In the genomic region with DNA sequence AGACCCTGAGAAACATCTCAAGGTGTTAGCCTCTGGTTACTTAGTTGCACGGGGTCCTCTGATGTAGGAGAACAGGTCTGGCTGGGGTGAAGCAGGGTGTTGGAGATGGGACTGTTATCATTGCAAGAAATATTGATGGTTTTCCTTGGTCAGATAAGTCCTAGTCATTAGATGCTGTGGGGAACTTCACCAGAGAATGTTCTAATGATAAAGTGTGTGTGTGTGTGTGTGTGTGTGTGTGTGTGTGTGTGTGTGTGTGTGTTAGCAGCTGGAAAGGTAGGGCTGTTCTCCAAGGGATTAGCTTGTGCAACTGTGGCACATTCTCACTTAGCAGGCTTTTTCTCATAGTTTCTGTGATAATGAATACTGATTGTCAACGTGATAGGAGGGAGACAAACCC, we compare ENCODE assay signal across 25 mouse cellular contexts.
A peak's percentile ranks its signal among the peaks of the same experiment; 100 is the strongest.
DNase-seq lines count a peak whose midpoint lies in the region; ATAC-seq and TF ChIP-seq lines count a peak whose summit lies in the region.
"Had no signal": no experiment of that assay in that cellular context is flagged by ENCODE, and none has a peak within 500 bp of the region (broad histone marks: within the 10 kb centered on the region; RNA-seq: fewer than 3 reads in every experiment).

No protein-coding gene starts in this region.

- no peak for TF ChIP-seq RAD21 in MEL (IDR thresholded peaks at IDR 0.05; ENCODE audit: low read depth, low read length)

- H3K9me3 ChIP-seq in liver, embryonic 13.5 days (replicated peaks), result no peaks in the 10 kb centered on the region
- no peaks in the 10 kb centered on the region for H3K9me3 ChIP-seq in liver, embryonic 11.5 days (ENCODE audit: control insufficient read depth, low read length)
- no peaks in the 10 kb centered on the region for H3K9me3 ChIP-seq in MEL (replicated peaks; ENCODE audit: insufficient read depth, low read length)
- H3K9me3 ChIP-seq: embryonic facial prominence, embryonic 13.5 days; embryonic facial prominence, embryonic 15.5 days; forebrain, embryonic 13.5 days; forebrain, embryonic 15.5 days; G1E had no signal

- no peak overlapping the region for H3K4me3 ChIP-seq in liver, embryonic 13.5 days (replicated peaks)
- no peak overlapping the region for H3K4me3 ChIP-seq in liver, embryonic 11.5 days (ENCODE audit: low read depth, low read length)
- H3K4me3 ChIP-seq in C2C12 (ENCODE audit: insufficient read depth, poor library complexity, severe bottlenecking) (no peak overlapping the region), MEL (ENCODE audit: control insufficient read depth in 1 of 2, insufficient read depth in 1 of 2, low read depth in 2 of 2, low read length in 2 of 2) (no peak overlapping the region), myocyte (peak overlapping the region; percentile 8)
- H3K4me3 ChIP-seq: embryonic facial prominence, embryonic 13.5 days; embryonic facial prominence, embryonic 15.5 days; forebrain, embryonic 13.5 days; forebrain, embryonic 15.5 days had no signal

- no peaks in the 10 kb centered on the region for H3K27me3 ChIP-seq in liver, embryonic 13.5 days
- H3K27me3 ChIP-seq in liver, embryonic 11.5 days (replicated peaks; ENCODE audit: control insufficient read depth, insufficient read depth, low read length), result no peaks in the 10 kb centered on the region
- no peaks in the 10 kb centered on the region for H3K27me3 ChIP-seq in C2C12 (ENCODE audit: control insufficient read depth, insufficient read depth, insufficient read length)
- H3K27me3 ChIP-seq in MEL (ENCODE audit: control insufficient read depth in 1 of 2, insufficient read depth in 2 of 2, low read length in 2 of 2), result no peaks in the 10 kb centered on the region
- H3K27me3 ChIP-seq in myocyte (ENCODE audit: control insufficient read depth, insufficient read depth, insufficient read length), result no peaks in the 10 kb centered on the region
- H3K27me3 ChIP-seq: CH12.LX; embryonic facial prominence, embryonic 13.5 days; embryonic facial prominence, embryonic 15.5 days; forebrain, embryonic 13.5 days; forebrain, embryonic 15.5 days had no signal

- 51% methylated on average over 2 of the region's 2 CpGs for WGBS in liver, embryonic 13.5 days (ENCODE audit: insufficient replicate concordance)
- WGBS in liver, embryonic 11.5 days, result 47% methylated on average over 2 of the region's 2 CpGs

- no peak overlapping the region for H3K4me2 ChIP-seq in liver, embryonic 13.5 days
- no peak overlapping the region for H3K4me2 ChIP-seq in liver, embryonic 11.5 days
- H3K4me2 ChIP-seq in myocyte (ENCODE audit: low read depth), result peak overlapping the region; percentile 91
- H3K4me2 ChIP-seq: embryonic facial prominence, embryonic 13.5 days; embryonic facial prominence, embryonic 15.5 days; forebrain, embryonic 13.5 days; forebrain, embryonic 15.5 days had no signal

- DNase-seq in liver, embryonic 13.5 days, result no peak
- DNase-seq in liver, embryonic 11.5 days (ENCODE audit: low spot score), result no peak
- DNase-seq in MEL (ENCODE audit: low read depth, low spot score), result no peak
- DNase-seq in heart, adult 8-10 months (ENCODE audit: low spot score), result no peak
- DNase-seq in kidney, postnatal 36 days, result no peak
- DNase-seq: adrenal gland, adult 2 months; adrenal gland, postnatal 10 days; adrenal gland, postnatal 25 days; cerebellum, adult 11 months; cerebellum, adult 18-20 months; cerebellum, adult 8-10 months; cerebellum, adult 9-11 months; cerebellum, postnatal 14 days; cerebellum, postnatal 36 days; embryo, embryonic 11 days; forebrain, postnatal 0 days had no signal

- TF ChIP-seq EP300 in MEL (IDR thresholded peaks at IDR 0.05; ENCODE audit: low read depth in 1 of 2, low read length in 2 of 2), result peak in 1 of 2 experiments; percentile 56; a peak in 2 of 4 replicates

- peak overlapping the region; percentile 55 for H3ac ChIP-seq in C2C12 (ENCODE audit: control insufficient read depth, insufficient read length, low read depth)
- H3ac ChIP-seq in myocyte (ENCODE audit: control insufficient read depth, insufficient read length), result no peak overlapping the region

- H3K79me2 ChIP-seq in C2C12 (ENCODE audit: control insufficient read depth, insufficient read depth) (no peaks in the 10 kb centered on the region), MEL (ENCODE audit: control insufficient read depth, insufficient read depth, low read length, poor library complexity) (no peaks in the 10 kb centered on the region; the same call in 1 of the 2 replicates), myocyte (ENCODE audit: control insufficient read depth, insufficient read depth) (no peaks in the 10 kb centered on the region)

- no peak for ATAC-seq in liver, embryonic 13.5 days (ENCODE audit: low read depth)
- no peak for ATAC-seq in liver, embryonic 11.5 days (replicated peaks; ENCODE audit: low FRiP score)
- ATAC-seq: CD4-positive, CD25-positive, alpha-beta regulatory T cell, adult 4 months; forebrain, embryonic 13.5 days; forebrain, embryonic 15.5 days; forebrain, postnatal 0 days had no signal

- H3K27ac ChIP-seq in liver, embryonic 13.5 days, result peak overlapping the region; percentile 18; the same call in 1 of the 2 replicates
- H3K27ac ChIP-seq in liver, embryonic 11.5 days (ENCODE audit: low read depth, low read length), result no peak overlapping the region
- H3K27ac ChIP-seq in MEL (ENCODE audit: control insufficient read depth, low read depth, low read length), result peak overlapping the region; percentile 100
- H3K27ac ChIP-seq: embryonic facial prominence, embryonic 13.5 days; embryonic facial prominence, embryonic 15.5 days; forebrain, embryonic 13.5 days; forebrain, embryonic 15.5 days had no signal

- H3K79me3 ChIP-seq in C2C12 (ENCODE audit: low read depth), result no peaks in the 10 kb centered on the region

- no peaks in the 10 kb centered on the region; the same call in 1 of the 2 replicates for H3K36me3 ChIP-seq in liver, embryonic 13.5 days
- no peaks in the 10 kb centered on the region for H3K36me3 ChIP-seq in liver, embryonic 11.5 days (ENCODE audit: control insufficient read depth, insufficient read depth, low read length)
- no peaks in the 10 kb centered on the region for H3K36me3 ChIP-seq in C2C12 (ENCODE audit: control insufficient read depth, insufficient read depth)
- H3K36me3 ChIP-seq in MEL (ENCODE audit: control insufficient read depth in 1 of 2, insufficient read depth in 2 of 2, low read length in 2 of 2), result peaks cover 0 to 52% of the 10 kb centered on the region in 2 experiments; a peak in 3 of 4 replicates
- no peaks in the 10 kb centered on the region for H3K36me3 ChIP-seq in myocyte (ENCODE audit: control insufficient read depth, insufficient read depth)
- H3K36me3 ChIP-seq: embryonic facial prominence, embryonic 13.5 days; embryonic facial prominence, embryonic 15.5 days; forebrain, embryonic 15.5 days had no signal

- peaks cover 62% of the 10 kb centered on the region for H3K4me1 ChIP-seq in liver, embryonic 13.5 days (replicated peaks)
- H3K4me1 ChIP-seq in liver, embryonic 11.5 days (replicated peaks; ENCODE audit: control insufficient read depth, insufficient read depth, low read length), result peaks cover 24% of the 10 kb centered on the region
- peaks cover 25 to 50% of the 10 kb centered on the region in 2 experiments for H3K4me1 ChIP-seq in MEL (ENCODE audit: control insufficient read depth in 1 of 2, insufficient read depth in 2 of 2, low read length in 2 of 2)
- H3K4me1 ChIP-seq: embryonic facial prominence, embryonic 13.5 days; embryonic facial prominence, embryonic 15.5 days; forebrain, embryonic 13.5 days; forebrain, embryonic 15.5 days had no signal

- TF ChIP-seq POLR2A in MEL (IDR thresholded peaks at IDR 0.05; ENCODE audit: control insufficient read depth in 1 of 2, insufficient read depth in 1 of 2, low read depth in 1 of 2, low read length in 2 of 2, poor library complexity in 1 of 2) (no peak), myocyte (IDR thresholded peaks at IDR 0.05; ENCODE audit: insufficient read length, low read depth) (no peak)

- TF ChIP-seq CTCF in C2C12 (IDR thresholded peaks at IDR 0.05; ENCODE audit: control insufficient read depth, insufficient read depth, insufficient read length) (no peak), MEL (IDR thresholded peaks at IDR 0.05 in 2 of 3, conservative IDR thresholded peaks at IDR 0.05 in 1 of 3; ENCODE audit: control insufficient read depth in 1 of 3, insufficient read depth in 1 of 3, low read depth in 2 of 3, low read length in 3 of 3, poor library complexity in 1 of 3, severe bottlenecking in 1 of 3) (no peak)

- no peak overlapping the region for H3K9ac ChIP-seq in liver, embryonic 13.5 days
- no peak overlapping the region for H3K9ac ChIP-seq in liver, embryonic 11.5 days (ENCODE audit: low read depth, low read length)
- H3K9ac ChIP-seq in MEL (ENCODE audit: control insufficient read depth, low read depth, low read length, poor library complexity, severe bottlenecking), result peak overlapping the region; percentile 21; the same call in 1 of the 2 replicates
- H3K9ac ChIP-seq: embryonic facial prominence, embryonic 13.5 days; embryonic facial prominence, embryonic 15.5 days; forebrain, embryonic 13.5 days; forebrain, embryonic 15.5 days; forebrain, postnatal 0 days had no signal

TF ChIP-seq in C2C12, 6 proteins besides CTCF, POLR2A, EP300 and RAD21 (continues in another document):
- TF ChIP-seq MYOG (IDR thresholded peaks at IDR 0.05; ENCODE audit: control insufficient read depth, extremely low read depth, insufficient read length) (no peak), USF1 (IDR thresholded peaks at IDR 0.05; ENCODE audit: low read depth) (no peak), MAX (IDR thresholded peaks at IDR 0.05) (no peak), MYOD1 (IDR thresholded peaks at IDR 0.05; ENCODE audit: control insufficient read depth, insufficient read length, low read depth) (no peak), CEBPB (IDR thresholded peaks at IDR 0.05; ENCODE audit: low read depth) (no peak)

TF ChIP-seq in MEL, 35 proteins besides CTCF, POLR2A, EP300 and RAD21:
- TF ChIP-seq TCF12 (IDR thresholded peaks at IDR 0.05; ENCODE audit: low read depth, low read length), result peak; percentile 60; the same call in 1 of the 2 replicates
- no peak for TF ChIP-seq ZKSCAN1 (IDR thresholded peaks at IDR 0.05; ENCODE audit: low read depth, low read length)
- no peak for TF ChIP-seq CHD1 (IDR thresholded peaks at IDR 0.05; ENCODE audit: low read depth, low read length)
- no peak for TF ChIP-seq POLR2AphosphoS2 (IDR thresholded peaks at IDR 0.05; ENCODE audit: low read length)
- TF ChIP-seq ETS1 (IDR thresholded peaks at IDR 0.05; ENCODE audit: low read depth, low read length), result peak; percentile 76
- TF ChIP-seq GATA1 (IDR thresholded peaks at IDR 0.05; ENCODE audit: low read depth, low read length), result peak; percentile 33; the same call in 1 of the 2 replicates
TF ChIP-seq in MEL: peak in this region for 3.

TF ChIP-seq in myocyte, 11 proteins besides CTCF, POLR2A, EP300 and RAD21 (continues in another document):
- no peak for TF ChIP-seq POLR2AphosphoS2 (IDR thresholded peaks at IDR 0.05; ENCODE audit: insufficient read length, low read depth)
- no peak for TF ChIP-seq TCF12 (IDR thresholded peaks at IDR 0.05; ENCODE audit: insufficient read depth, poor library complexity, severe bottlenecking)
- TF ChIP-seq MYOG (IDR thresholded peaks at IDR 0.05; ENCODE audit: control insufficient read depth in 1 of 3, insufficient read depth in 1 of 3, insufficient read length in 2 of 3, low read depth in 2 of 3), result no peak
- TF ChIP-seq TCF3 (IDR thresholded peaks at IDR 0.05; ENCODE audit: insufficient read length, low read depth), result no peak
- no peak for TF ChIP-seq REST (IDR thresholded peaks at IDR 0.05; ENCODE audit: insufficient read depth, insufficient read length)
